Mouse (Mus musculus) natural killer cell, adult 2 months (primary cell): ENCODE data around the gene Lbx1.

Source experiments
- DNase-seq, 2 experiments: peaks; one replicate each; pipeline ENCODE4 v3.0.0; 2022; ENCODE audit warnings: low spot score in 2 of 2

Lbx1 gene

DNA sequence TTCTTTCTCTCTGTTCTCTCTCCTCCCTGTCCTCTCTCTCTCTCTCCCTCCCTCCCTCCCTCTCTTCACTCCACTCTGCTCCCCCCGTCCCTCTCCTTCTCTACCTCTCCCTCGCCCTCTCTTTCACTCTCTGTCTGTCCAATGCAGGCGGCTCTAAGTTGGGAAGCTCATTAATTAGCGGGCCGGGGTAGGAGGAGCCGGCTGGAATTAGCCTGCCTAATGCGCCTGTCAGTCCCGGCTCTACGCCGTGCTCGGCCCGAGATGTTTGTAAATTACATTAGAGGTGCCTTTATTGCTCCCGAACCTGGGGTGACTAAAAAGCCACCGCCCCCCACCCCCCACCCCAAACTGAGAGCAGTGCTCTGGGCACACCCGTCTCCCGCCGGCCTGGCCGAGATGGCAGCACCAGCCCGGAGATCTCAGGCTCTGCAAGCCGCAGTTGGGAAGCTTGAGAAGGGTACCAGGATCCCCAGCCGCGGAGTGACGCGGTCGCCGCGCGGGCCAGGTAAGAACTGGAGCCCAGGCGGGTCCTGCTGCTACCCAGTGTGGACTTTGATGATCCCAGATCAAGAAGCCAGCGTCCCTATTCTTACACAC, at the start of gene Lbx1:
Lbx1 (minus strand) TSS at position 47 of the 597 bp plus-strand sequence.
- DNase-seq: no peak

DNA sequence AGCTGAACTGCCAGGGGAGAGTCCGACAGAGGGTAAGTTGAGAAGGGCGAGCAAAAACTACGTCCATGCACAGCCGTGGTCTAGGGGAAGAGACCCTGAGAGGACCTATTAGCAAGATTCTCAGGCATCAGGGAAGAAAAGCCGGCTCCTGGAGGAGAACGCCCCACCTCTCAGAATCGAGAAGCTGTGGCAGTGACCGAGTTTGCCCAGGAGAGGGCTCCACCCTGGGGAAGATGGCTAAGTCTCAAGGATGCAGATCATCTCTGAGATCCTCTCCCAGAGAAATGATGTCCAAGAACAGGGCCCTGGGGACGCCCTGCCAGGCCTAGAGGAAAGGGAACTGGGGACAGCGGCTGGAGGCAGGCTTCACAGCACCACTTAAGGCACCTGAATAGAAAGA, 47.7 kb upstream of the Lbx1 start:
- DNase-seq: peak in 1 of 2 experiments; percentile 33

DNA sequence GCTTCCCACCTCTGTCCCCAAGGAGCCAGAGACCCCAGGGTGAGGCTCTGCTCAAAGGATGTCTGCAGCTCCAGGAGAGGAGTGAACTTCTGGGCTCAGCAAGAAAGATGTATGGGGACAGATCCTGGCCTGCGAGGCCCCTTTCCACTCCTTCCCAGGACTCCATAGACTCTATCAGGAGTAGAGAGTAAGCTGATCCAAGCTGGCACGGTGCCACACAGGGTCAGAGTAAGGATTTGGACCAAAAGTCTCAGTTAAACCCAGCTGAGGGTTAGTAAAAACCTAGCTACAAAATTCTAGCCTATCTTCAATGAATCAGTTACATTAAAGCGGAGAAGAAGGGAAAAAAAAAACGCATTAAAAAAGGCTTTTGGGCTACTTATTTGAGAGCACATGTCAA, 40.6 kb upstream of the Lbx1 start:
- no peak for DNase-seq

DNA sequence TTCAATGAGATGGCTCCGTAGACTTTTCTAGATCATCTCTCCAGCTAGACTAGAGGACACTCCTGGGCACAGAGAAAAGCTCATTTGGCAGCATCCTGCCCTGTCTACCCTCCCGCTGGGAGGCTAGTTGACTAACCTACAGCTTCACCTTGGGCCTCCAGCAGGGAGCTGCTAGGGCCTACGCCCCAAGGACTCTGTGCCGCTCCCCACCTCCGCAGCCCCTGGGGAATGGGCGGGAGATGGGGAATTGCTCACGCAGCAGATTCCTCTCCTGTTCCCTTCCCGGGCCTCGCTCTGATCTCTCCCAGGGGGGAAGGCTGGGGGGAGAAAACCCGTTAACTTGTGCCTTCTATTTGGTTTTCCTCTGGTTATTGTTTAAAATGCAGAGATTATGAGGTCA, 36.4 kb upstream of the Lbx1 start:
- no peak for DNase-seq

DNA sequence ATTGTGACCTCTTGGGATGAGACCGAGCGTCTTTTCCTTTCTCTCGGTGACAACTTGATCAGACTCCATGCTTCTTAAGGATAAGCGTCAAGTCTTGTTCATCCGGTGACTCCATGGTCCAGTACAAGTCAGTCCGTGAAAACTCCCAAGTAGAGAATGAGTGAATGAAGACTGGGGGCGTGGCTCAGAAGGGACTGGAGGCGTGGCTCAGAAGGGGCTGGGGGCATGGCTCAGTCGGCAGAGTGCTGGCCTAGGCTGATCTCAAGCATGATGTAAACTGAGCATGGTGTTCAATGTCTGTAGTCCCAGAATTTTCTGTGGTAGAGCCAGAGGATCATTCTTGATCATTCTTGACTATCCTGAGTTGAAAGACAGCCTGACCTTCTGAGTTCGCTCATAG, 27.4 kb upstream of the Lbx1 start:
- no peak for DNase-seq

DNA sequence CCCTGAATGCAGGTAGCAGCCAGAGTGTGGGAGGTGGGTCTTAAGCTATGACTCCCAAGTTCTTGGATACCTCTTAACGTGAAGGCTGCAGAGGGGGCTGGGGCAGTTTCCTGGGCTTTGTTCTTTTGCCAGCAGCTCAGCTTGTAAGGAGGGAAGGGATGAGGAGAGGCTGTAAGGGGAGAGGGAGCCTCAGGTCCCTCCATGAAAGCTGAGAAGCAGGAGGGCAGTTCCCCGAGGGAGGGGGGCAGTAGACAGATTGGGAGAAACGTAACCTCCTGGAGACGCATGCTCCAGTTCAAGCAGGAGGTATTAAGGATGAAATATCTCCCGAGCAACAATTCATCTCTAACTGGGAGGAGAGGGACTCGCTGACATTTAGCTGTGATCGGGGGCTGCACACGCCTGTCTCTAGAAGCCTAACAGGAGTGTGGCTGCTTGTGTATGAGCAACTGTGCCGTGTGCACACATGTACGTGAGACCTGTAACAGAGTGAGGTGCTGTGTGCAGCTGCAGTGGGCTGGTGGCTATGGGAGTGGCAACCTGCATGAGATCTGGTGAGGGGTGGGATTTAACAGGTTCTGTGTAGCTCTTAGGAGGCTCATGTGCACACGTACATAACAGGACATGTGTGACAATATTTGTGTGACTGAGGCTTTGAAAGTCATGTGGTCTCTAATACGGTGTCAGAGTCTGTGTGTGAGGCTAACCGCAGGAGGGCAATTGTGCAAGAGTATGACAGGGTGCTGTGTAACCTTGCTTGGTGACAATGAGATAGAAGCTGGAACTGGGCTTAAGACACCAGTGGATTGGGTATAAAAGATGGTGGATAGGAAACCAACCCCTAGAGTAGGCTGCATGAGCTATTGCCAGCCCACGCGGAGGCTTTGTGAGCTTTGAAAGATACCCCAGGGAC, 22.1 kb upstream of the Lbx1 start:
- DNase-seq: no peak

DNA sequence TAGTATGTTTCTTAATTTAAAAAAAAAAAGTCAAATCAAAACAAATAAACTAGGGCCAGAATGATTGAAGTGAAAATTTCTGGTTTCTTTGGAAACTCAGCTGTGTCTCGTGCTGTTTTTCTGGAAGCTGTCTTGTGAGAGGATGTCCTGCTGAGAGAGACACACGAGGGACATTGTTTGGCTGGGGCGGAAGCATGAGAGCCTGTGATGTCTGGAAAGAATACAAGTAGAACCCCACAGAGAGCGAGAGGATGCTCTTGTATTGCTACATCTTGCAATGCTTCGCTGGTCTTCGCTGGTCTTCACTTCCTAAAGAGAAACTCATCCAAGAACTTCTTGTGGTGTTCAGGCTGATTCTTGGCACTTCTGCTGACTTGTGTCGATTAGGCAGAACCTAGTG, 19.2 kb upstream of the Lbx1 start:
- DNase-seq: no peak

DNA sequence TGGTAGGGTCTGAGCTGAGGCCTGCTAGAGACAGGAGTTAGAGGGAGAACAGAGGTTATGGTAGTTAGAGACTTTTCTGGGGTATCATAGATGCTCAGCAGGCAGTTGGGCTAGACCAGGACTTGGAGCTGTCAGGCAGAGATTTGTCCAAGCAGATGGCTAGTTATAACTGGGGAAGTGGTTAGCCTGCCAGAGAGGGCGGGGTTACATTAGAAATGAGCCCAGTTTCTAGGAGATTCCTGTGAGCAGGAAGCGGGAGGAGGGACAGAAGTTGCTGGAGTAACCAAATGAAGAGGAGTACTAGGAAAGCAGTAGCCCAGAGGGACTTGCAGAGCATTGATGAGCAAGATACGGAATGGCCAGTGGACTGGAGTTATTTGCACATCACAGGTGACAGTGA, 16.8 kb upstream of the Lbx1 start:
- no peak for DNase-seq

DNA sequence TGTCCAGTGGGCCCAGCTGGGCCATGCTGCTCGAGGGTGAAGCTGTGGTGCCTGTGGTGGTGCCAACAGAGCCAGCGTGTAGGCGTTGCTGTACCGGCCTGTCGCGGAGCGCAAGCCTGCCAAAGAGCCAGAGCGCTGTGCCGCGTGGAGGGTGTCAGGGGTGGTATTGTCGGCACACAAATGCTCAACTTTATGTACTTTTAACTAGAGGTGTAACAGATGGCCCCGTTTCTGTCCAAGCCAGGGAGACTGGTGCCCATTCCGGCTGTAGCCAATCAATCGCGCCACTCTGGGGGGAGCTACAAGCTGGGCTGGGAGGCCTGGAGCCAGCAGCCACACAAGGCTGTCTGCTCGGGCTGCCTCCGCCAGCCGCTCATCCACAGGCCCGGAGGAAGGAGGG, 13.1 kb upstream of the Lbx1 start:
- DNase-seq: no peak

DNA sequence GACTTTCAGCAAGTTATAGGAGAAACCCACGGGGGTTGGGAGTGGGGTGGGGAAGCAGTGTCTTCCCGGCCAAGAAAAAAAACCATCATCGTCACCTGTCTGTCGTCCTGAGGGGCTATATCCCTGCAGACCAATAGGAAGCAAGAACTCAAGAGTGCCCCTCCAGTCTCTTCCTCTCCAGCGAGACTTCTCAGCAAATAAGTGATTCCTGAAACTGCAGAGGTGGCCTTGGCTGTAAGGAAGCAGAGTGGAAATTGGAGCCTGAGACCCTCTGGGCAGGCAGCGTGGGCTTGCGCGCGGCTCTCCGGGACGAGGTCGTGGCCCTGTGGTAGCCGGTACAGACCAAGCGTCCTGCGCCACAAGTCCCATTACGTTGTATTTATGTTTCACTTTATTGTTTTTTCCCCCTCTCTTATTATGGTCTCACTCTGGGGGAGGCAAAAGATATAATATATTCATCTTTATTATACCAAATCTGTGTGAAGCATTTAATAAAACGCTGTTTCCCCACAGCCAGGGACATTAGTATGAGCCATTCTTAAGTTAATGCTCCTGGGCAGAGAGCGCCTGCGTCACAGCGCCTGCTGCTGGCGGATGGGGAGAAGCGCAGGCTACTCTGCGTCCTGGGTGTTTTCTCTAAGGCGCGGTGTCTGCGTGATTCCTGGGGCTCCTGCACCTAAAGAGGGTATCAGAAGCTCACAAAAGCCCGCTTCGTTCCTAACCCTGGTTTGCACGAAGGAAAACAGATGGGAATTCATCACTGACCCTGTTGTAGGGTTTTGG, 8.5 kb upstream of the Lbx1 start:
- DNase-seq: peak in 1 of 2 experiments; percentile 36

DNA sequence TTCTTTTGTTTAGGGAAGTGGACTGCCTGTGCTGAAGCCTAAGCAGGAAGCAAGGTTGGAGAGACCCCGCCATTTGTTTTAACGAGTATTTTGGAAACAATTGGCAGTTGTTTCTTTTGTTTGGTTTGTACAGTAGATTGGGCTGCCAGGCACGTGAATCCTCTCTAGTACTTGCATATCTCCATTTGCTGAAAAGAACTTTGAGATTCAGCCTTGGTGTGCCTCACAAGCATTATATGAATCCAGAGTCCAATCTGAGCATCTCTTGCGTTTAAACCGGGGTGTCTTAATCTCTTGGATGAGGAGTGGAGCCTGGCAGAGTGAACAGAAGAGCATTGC, 7.6 kb upstream of the Lbx1 start:
- no peak for DNase-seq

DNA sequence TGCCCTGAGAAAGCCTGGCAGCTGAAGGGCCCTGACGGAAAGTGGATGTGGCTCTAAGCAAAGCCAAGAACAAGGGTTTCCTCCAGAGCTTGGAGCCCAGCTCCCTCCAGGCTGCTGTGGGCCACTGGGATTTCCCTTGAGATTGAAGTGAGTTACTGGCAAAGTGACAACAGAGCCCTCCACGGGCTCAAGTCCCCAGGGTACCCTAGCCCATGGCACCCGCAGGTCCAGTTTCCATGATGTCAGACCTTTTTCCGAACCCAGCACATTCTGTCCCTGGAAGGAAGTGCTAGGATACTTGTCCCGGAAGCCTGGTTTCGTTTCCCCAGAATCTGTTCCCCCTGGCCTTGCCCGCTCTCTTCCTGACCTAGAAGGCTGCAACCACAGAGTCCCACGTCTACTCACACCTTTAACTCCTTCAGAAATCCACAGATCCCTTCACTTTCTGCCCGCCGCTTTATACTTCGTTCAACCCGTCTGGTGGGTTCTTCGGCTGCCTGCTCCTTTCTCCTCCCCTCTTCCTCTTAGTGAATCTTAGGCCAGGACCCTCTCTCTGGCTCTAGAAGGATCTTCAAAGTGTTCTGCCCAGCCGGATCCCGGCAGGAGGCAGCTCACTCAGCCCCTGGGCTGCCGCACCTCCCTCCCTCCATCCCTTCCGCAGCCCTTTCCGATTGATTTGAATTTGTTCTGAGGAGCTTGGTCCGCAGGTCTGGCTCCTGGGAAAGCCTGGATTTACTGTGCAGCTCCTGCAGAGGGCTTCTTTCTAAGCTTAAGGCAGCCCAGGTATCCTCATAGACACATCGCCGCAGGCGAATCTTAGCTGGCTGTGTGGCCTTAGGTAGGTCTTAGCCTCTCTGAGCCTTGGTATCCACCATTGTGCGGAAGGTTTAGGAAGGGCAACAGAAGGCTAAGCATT, 7.0 kb upstream of the Lbx1 start:
- no peak for DNase-seq

DNA sequence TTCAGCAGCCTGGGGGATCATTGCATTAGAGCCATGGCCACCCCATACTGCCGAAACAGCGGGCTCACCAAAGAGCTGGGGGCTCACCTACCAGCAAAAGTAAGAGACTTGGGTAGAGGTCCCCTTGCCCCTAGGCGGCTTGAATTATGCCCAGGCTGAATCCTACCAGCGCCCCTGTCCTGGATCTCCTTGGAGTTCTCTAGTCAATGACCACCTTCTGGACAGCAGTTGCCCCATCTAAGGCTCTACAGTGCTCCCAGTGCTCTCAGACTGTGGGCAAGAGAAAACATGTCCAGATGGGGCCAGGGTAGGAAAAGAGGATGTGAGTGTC, 6.4 kb upstream of the Lbx1 start:
- DNase-seq: no peak

DNA sequence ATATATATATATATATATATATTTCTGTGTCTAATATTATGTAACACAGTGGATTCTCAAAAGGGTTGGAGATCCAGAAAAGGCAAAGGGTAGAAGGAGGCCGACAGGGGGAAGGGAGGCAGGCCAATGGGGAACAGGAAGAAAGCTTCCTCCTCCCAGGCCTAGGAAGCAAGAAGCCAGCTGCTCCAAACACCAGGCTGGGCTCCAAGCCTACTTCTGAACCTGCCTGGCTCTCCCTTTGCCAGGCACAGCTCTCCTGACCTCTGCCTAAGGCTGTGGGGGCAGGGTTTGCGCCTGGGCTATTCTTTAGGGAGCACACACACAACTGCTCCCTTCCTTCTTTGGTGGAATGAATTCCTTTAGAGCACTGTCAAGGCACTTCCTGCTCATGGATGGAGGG, 4.4 kb upstream of the Lbx1 start:
- DNase-seq: no peak

DNA sequence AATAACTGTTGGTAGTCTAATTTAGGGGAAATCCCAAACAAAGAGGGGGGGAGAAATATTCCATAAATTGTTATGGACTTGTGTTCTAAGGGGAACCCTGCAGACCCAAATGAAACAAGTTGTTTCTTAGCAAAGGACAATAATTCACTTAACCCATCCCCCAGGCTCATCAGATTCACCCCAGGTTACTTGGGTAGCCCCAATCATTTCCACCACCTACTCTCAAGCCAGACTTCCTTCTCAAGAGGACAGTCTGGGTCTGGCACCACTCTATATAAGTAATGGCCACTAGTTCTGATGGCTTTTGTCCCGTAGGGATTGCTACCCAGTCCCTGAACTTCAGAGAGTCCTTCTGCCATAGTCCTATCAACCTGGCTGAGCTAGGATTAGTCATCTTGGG, 3.6 kb upstream of the Lbx1 start:
- DNase-seq: no peak

DNA sequence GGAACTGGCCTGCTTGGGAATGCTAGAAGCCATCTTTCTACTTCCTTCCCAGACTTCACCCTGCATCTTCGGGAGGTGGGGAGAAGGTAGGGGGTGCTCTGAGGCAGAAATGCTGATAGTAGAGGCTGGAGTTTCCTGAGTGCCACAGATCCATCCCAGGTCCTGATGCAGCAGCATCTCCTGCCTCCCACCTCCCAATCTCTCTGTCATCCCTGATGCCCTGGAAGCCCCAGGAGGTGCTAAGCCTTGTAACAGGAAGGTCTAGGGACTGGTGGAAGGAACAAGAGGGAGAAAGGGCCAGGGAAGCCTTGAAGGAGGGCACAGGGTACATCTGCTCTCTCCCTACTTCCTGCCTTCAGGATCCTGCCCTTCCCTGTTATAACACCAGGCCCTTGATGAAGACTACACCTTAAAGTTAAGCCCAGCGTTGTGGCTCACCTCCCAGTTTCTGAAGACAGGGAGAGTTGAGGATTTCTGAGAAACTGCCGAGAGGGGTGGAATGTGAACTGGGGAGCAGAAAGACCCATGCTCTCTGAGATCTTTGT, 2.1 kb upstream of the Lbx1 start:
- no peak for DNase-seq

DNA sequence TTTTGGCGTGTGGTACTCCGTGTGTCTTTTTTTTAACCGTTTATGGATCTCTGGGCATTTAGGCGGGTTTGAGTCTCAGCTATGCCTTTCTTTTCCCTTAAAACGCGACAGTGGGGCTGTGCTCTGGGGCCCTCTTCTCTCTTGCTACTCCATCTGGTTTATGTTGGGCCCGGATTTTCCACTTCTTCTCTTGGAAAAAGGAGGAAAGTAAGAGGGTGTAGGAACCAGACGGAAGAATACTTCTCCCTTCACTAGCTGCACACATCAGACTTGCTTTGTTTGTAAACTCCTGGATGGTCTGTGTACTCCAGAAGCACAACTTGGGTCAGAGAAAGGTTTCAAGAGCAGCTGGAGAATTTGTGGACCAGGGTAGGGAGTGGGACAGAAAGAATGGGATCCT, 1.5 kb upstream of the Lbx1 start:
- DNase-seq: no peak

DNA sequence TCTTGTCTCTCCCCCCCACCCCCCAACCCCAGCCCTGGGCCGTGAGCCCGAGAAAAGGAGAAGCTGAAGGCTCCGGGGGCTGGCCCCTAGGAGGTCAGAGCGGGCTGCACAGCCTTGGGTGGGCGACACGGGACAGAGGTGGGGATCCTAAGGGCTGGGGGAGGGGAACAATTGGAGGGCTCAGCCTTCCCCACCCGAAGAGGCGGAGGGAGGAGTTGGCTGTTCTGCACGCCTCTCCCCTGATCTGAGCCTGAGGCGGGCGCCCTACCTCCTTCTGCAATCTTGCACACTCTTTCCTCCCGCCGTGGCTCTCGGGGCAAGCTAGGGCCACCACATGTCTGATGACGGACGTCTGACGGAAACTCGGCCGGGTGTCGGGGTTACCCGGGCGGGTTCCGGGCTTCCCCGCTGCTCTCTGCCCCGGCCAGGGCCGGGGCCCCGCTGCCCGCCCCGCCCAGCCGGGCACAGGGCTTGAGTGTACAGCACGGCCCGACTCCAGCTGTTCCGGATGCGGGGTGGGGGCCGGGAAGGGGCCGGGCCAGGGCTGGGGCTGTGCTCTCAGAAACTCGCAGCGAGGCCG, 841 bp upstream of the Lbx1 start:
- peak; percentile 80 to 84 for DNase-seq

DNA sequence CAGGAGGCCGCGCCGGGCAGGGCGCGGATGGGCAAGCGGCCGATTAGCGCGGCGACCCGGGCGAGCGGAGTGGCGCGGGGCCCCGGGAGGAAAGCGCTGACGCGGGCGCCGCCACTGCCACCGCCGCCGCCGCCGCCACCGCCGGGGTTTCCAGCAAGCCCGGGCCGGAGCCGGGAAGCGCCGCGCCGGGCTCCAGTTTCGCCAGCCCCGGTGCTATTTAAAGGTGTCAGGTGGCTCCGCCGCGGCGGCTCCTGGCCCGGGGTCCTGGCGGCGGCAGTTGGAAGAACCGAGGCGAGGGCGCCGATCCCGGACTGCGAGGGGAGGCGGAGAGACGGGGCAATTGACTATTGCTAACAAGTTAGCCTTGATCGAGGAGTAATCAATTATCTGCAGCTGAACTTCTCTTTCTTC, 276 bp downstream of the Lbx1 start:
- DNase-seq: no peak

DNA sequence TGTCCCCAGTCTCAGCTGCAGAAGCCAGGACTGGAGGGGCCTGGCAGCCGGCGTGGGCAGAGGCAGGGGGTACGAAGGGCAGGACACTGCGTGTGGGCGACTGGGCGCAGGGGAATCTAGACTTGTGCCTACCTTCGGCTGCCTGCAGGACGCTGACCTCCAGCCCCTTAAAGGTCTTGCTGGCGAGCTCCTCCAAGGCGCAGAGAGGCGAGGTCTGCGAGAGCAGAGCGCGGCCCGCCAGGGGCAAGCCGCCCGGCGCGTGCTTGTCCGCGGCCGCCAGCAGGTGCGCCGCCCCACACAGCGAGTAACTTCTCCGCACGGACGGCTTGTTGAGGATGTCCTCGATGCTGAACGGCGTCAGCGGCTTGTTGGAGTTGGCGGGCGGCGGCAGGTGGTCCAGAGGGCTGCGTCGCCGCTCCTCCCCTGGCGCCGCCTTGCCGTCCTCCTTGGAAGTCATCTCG, 811 bp downstream of the Lbx1 start:
- DNase-seq: peak in 1 of 2 experiments; percentile 28

DNA sequence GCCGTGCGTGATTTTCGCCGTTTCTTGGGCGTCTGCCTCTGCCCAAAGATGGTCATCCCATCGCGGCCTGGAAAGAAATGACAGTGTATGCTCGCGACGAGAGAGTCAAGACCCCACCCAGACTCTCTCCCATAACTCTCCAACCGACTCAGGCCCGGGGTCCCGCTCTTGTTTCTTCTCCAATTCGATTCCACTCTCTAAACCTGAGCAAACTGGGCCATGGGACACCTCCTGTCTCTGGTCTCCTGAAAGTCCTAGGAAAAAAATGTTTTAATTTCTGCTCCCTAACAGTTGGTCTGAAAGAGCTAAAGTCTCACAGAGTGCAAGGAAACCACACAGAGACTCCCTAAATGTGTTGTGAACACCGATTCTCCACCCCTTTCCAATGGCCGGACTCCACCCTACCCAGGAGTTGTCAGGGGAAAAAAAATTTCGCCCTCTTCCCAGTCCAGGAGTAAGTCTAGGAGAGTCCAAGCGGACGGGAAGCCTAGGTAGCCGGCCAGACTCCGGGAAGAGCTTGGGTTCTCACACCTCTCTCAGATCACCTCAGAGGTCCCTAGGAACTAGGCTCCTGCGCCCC, 1.3 kb downstream of the Lbx1 start:
- no peak for DNase-seq
